Mouse (Mus musculus): ENCODE results near the gene Kcnk7.

Gene Kcnk7

DNA sequence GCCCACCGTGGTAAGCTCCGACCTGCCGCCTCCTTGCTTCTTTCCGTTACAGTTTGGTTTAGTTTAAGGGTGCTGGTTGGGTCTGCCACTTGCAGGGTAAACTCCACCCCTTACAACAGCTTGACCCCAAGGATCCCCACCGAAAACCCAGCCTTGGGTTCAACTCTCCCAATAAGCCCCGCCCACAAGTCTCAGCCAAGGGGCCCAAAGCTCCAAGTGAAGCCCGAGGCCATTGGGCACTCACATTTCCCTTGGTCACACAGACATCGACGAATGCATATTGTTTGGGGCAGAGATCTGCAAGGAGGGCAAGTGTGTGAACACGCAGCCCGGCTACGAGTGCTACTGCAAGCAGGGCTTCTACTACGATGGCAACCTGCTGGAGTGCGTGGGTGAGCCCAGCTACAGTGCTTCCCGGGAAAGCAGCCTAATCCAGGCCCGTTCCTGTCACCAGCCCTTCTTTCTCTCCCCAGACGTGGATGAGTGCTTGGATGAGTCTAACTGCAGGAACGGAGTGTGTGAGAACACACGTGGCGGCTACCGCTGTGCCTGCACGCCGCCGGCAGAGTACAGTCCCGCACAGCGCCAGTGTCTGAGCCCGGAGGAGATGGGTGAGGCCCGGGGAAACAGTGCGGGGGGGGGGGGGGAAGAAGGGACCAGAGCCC, 52.3 kb downstream of the Kcnk7 start:
- DNase-seq: no peak

Measured in lung, postnatal 36 days (tissue).